Mouse (Mus musculus) bone marrow, adult 2 months (tissue): ENCODE measurements around the gene Plekhg2.

Source experiments
- CTCF ChIP-seq: fragments of 200-500 bp; IDR thresholded peaks from 2 replicates; pipeline ENCODE4 v1.5.1; 2011; ENCODE audit warnings: low read length, control low read depth; ENCODE audit not compliant: control insufficient read depth, insufficient read depth
- POLR2A ChIP-seq: fragments of 200-500 bp; IDR thresholded peaks from 2 replicates; pipeline ENCODE4 v1.6.1; 2011; ENCODE audit warnings: low read depth, mild to moderate bottlenecking, control low read depth, low read length, borderline replicate concordance; ENCODE audit not compliant: control insufficient read depth

DNA sequence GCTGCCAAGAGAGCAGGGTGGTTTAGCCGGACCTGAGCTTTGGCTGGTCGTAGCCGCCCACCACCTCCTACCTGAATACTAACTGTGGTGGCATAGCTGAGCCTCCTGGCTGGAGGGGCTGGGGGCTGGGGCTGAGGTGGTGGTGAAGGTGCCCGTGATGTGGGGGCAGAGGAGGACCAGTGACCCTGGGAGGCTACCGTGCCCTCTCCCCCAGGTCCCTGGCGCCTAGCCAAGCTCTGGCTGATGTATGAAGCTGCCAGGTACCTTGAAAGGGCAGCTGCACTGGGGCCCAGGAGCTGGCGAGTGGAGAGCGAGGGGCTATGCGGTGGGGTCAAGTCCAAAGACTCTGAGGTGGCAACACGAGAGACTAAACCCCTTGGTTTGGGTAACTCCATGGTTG lies 12.5 kb downstream of the Plekhg2 start:
- TF ChIP-seq CTCF (no peak), POLR2A (no peak)
